Mouse (Mus musculus) limb, embryonic 11.5 days (tissue): ENCODE measurements around the gene Rdx. TPM values are rescaled to one million over a fixed set of nuclear protein-coding genes. Genes with fewer than 3 reads are reported as not detected.

Experiments used
- microRNA-seq: library from miRNA; unstranded; fragments of <30 nt; microRNA quantifications from one replicate; pipeline ENCODE4, GENCODE M21; 2016
- polyA plus RNA-seq: library from polyadenylated mRNA; unstranded; fragments of >200 nt; fragmentation: Nextera tagmentation; extraction: Ambion mirVana; gene quantifications from 2 replicates; pipeline ENCODE4 v1.2.1, GENCODE M21; 2014

The Rdx gene
- polyA plus RNA-seq, 1 experiment from 2014 or later: 198 TPM

Small RNAs within 50 kb of the gene (microRNA-seq; reads per million reads assigned to microRNA genes)
- not detected for gene Gm27686
- gene Mir6244: not detected

Other genes with a start within 250 kb of the Rdx start
- gene Fdx1, start 83.6 kb upstream of the Rdx start, polyA plus RNA-seq: 63.9 and 67.6 TPM in 2 replicates
- gene Zc3h12c, start 121.4 kb downstream of the Rdx start, polyA plus RNA-seq: 4.1 and 4.4 TPM in 2 replicates